Mouse (Mus musculus): ENCODE measurements around the gene Nlrp9c.
"Not testable (repeated sequence)": the region's sequence is repeated elsewhere in the genome, so short reads cannot be mapped to it uniquely, and the experiment has no call there.

Gene Nlrp9c

DNA sequence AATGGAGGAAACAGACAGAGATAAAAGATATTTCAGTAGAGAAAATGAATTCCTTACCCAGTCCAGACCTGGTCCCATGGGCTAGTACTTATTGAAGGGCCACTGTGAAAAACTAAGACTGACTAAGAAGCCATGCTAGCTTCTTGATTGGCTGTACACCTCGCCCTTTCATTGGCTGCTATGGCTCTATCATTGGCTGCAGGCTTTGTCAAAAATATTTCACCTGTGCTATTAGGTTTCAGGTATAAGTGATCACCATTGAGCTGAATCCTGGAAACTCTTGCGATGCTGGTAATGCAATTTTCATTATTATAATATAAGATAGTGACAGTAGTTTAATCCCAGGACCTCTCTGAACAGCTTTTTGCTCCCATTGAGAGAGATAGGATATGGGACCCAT is at the start of gene Nlrp9c:
Nlrp9c (minus strand) TSS at position 101 of the 400 bp plus-strand sequence.
- DNase-seq (ENCODE audit: low spot score in 2 of 2) = not testable (repeated sequence)

DNA sequence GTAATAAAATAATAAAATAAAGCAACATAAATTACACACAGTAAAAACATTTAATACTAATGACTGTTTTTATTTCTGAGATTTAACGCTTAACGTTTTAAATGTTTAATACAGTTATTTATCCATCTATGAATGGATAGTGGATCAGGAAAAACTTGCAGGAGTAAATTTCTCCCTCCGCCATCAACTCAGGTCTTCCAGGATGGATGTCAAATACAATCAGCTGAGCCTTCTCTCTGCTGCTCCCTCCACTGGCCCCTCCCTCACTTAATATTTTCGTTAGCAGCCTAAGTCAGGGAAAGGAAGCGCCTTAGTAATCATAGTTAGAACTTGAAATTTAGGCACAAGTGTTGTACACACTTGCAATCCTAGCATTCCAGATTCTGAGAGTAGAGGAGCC is 31.3 kb upstream of the Nlrp9c start, which contains the start of gene Nlrp4a:
Nlrp4a (plus strand) TSS at position 301 of the 400 bp plus-strand sequence.
- DNase-seq (ENCODE audit: low spot score in 2 of 2) = no peak

DNA sequence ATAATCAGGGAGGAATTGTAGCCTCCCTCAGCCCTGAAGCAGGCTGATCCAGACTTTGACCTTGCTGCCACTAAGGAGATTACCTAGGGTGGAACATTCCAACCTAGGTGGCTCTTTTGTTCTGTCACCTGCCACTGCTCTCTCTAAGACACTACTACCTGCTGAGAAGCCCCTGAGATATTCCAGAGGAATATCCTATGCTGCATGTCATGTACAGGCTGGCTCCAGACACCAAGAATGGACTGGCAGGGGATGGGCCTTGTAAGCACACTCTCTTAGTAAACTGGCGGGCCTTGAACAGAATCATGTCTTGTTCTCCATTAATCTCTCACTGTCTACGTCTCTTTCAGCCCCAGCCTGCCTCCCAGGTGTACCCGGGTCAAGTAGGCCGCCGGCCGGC is 11.7 kb downstream of the Nlrp9c start:
- DNase-seq (ENCODE audit: low spot score in 2 of 2) = not testable (repeated sequence)

DNA sequence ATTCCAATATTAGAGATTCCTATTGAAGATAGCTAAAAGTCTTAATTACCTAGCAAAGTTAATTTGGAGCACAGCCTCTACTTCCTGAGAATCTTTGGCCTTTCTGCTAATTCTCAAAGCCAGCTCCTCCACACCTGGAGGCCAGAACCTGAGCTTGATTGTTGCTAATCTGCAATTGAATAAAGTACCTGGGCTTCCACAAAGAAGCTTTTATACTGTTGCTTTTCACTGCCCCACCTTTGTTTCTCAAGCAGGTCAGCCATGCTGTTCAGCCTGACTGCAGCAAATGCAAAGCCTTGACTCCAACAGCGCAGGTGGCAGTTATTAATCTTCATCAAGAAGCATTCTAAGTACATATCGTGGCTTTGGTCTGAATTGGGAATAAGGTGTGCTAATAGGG is 12.4 kb downstream of the Nlrp9c start:
- DNase-seq (ENCODE audit: low spot score in 2 of 2) = not testable (repeated sequence)

DNA sequence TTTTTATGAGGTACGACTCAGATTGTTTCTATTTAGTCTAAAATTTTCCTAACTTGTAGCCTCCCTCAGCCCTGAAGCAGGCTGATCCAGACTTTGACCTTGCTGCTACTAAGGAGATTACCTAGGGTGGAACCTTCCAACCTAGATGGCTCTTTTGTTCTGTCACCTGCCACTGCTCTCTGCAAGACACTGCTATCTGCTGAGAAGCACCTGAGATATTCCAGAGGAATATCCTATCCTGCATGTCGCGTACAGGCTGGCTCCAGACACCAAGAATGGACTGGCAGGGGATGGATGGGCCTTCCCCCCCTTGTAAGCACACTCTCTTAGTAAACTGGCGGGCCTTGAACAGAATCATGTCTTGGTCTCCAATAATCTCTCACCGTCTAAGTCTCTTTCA is 16.8 kb downstream of the Nlrp9c start:
- not testable (repeated sequence) for DNase-seq (ENCODE audit: low spot score in 2 of 2)

DNA sequence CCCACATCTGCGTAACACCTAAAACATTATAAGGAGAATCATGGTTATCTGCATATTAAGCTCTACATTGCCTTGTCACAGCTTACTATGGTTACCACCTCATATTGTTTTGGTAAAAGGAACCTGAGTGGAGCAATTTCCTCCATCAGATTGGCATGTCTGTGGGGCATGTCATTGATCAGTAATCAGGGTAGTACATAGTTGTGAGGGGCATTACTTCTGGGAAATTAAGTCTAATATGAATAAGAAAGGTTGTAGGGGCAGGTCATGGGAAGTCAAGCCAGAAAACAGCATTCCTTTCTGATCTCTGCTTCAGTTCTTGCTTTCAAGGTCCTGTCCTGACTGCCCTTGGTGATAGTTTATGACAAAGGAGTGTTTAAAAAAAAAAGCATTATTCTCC is 22.7 kb downstream of the Nlrp9c start:
- DNase-seq (ENCODE audit: low spot score in 2 of 2) = no peak

DNA sequence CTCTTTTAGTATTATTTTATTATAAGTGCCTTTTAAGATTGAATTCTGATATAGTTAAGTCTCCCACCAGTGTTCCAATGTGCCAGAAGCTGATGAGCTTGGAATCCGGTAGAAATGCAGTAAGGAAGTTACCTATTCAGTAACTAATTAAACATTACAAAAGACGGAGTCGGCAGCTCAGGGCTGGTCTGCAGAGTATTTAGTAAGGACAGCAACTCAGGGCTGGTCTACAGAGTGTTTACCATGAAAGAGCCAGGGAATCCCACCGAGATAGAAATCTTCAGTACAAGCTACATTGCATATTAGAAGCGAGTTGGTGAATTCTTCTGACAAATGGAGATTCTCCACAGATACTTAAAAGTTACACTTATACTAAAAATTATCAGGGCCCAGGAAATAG is 30.3 kb downstream of the Nlrp9c start:
- not testable (repeated sequence) for DNase-seq (ENCODE audit: low spot score in 2 of 2)

DNA sequence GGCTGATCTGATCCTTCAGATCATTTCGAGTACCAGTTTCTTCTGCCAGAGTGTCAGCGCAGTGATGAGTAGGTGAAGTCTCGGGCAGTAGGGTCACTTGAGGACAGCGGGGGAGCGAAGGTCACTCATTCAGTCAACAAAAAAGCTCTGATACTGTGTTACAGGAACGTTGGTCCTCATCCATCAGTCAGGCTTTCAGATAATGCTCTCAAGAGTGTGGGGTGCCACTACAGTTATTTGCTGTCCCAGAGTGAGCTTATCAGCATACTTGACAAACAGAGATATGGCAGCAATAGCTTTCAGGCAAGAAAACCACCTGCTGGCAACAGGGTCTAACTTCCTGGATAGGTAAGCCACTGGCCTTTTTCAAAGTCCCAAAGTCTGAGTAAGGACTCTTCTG is 46.8 kb downstream of the Nlrp9c start:
- not testable (repeated sequence) for DNase-seq (ENCODE audit: low spot score in 2 of 2)

DNA sequence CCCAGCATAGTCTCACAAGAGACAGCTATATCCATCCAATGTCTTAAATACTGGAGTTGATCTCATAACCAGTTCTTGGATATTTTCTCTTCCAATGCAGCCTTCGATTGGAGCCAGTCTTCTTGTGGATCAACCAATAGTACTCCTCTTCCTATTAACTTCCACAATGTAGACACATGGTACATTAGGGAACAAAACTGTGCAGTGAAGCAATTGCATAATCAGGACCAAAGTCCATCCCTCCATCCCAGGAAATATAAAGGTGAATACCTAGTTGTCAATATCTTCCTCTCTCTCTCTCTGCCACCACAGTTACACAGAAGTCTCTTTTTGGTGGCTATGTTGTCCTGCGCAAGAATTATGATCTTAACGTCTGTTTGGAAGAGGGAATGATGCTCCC is 51.2 kb downstream of the Nlrp9c start:
- not testable (repeated sequence) for DNase-seq (ENCODE audit: low spot score in 2 of 2)

DNA sequence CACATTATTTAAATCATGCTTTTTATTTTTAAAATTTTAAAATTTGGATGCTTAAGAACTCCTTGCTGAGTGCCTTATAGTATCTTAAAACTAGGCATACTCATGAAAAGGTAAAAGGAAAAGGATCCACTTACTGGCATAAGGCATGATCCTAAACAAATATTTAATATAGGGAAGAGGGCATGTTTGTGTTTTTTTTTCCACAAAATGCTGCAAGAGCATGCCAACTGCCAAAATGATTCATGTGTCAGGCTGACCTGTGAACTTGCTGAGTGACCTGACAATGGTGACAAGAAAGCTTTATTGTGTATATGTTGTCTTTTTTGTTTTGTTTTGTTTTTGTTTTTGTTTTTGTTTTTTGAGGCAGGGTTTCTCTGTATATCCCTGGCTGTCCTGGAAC is 53.3 kb downstream of the Nlrp9c start:
- not testable (repeated sequence) for DNase-seq (ENCODE audit: low spot score in 2 of 2)

DNA sequence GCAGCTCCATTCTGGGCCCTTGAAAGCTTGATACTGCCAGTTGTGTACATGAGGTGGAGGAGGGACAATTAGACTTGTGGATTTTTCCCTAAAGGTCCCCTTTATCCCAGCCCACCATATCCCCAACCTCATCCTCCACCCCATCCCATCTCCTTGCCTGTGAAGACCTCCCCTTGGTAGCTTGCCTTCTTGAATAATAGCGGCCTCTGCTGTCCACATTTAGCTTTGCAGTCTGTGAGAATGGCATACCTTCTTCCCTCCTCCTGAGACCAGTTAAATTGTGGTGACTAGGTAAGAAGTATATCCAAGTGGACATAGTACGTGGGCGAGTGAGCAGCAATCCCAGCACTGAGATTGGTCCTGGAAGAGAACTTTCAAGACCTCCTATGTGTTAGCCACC is 83.1 kb downstream of the Nlrp9c start:
- DNase-seq (ENCODE audit: low spot score in 2 of 2) = peak; percentile 6 to 11

DNA sequence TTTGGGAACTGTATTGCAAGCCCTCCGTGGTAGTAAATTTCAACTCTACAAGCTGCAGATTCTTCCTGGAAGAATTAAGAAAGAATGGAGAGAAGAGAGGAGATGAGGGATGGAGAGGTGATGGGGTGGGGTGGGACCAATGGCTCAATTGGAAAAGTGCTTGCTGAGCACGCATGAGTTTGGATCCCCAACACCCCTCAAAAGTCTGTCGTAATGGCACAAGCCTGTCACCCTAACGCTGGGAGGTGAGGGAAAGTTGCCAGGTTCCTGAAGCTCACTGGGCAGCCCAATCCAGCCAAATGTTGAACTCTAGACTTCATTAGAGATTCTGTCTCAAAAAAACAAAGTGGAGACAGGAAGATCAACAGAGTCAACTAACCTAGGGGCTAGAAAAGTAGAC is 87.7 kb downstream of the Nlrp9c start:
- not testable (repeated sequence) for DNase-seq (ENCODE audit: low spot score in 2 of 2)

DNA sequence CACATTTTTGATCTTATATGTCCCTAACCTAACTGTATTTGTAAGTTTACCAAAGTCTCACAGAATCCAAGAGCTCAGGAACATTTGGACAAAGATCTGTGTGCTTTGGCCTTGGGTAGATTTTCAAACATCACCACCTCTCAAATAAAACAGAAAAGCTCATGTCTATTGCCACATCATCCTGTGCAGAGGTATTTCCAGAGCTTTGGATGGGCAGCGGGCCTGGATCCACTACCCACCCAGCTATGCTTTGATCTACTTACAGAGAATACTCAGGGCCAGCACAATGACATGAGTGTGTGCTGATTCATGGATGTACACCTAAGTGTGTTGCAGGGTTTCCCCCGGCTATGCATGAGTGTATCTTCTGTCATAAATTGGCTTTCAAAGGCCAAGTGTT is 88.3 kb downstream of the Nlrp9c start:
- not testable (repeated sequence) for DNase-seq (ENCODE audit: low spot score in 2 of 2)

DNA sequence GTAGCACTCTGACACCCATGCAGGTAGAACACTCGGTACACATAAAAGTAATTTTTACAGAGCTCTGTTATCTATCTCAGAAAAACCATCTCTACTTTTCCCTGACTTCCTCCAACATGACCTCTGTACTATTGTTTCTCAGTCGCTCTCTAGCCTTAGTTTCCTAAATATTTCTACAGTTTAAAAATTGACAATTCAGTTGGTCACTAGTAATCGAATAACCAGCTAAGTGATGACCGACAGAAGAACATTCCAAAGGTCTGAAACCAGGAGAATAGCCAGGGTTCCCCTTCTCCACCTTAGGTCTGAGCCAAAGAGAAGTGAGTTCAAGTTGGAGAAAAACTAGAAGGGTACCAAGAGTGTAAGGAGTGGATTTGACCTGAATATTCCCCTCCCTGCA is 91.7 kb downstream of the Nlrp9c start:
- not testable (repeated sequence) for DNase-seq (ENCODE audit: low spot score in 2 of 2)

DNA sequence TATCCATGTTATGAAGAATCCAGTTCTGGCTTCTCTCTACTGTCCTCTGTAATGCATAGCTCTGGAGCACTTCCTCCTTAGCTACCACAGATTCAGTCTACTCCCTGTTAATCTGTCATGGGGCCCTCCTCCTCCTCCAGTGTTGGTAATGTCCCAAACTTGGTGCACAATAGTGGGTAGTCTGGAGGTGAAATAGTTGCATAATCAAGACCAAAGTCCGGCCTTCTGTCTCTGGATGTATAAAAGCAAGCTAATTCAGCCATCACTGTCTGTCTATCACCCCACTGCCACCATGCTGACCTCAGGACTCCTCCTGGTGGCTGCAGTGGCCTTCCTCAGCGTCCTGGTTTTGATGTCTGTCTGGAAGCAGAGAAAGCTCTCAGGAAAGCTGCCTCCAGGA is 96.6 kb downstream of the Nlrp9c start, which contains the start of gene Cyp2a4:
Cyp2a4 (plus strand) TSS at position 244 of the 400 bp plus-strand sequence.
- DNase-seq (ENCODE audit: low spot score in 2 of 2) = not testable (repeated sequence)

DNA sequence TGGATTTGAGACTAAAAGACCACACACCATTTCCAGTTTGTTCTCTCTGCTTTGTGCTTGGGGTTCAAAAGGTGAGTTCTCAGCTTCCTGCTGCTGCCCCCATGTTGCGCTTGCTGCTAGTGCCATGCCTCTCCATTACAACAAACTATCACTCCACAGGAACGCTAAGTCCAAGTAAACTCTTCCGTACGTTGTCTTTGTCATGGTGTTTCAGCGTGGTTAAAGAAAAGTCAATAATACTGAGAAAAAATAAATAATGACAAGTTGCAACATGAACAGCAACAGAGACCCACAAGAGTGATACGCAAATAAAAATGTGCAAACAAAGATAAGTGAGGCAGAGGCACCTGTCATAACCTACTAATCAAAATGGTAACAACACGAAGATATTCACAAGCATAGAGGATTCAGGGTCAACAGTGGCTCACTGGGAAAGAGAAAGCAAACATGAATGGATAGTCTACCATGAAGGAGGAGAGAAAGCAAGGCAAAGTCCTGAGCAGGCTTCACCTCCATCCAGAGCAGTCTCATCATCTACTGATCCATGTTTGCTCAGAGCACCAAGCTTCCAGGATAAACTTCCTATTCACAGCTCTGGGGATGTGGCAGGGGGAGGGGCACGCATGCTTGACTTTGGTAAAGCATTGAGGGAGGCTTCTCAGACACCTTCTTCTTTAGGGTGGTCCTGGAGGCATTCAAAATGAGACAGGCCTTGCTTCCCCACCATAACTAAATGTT is 99.9 kb downstream of the Nlrp9c start:
- DNase-seq (ENCODE audit: low spot score in 2 of 2) = not testable (repeated sequence)
